ENCODE assay signal across 8 mouse cellular contexts in genomic region chr5:107221892-107222669, GRCm38 (mm10).
DNase-seq lines count a peak whose midpoint lies in the region; ATAC-seq lines count a peak whose summit lies in the region.

No protein-coding gene starts in this region.

- ATAC-seq in monocyte, adult 5-6 weeks (replicated peaks; ENCODE audit: insufficient number of reproducible peaks, low FRiP score, low TSS enrichment, poor library complexity, severe bottlenecking) = no peak

- peak; percentile 46 for DNase-seq in embryo, embryonic 10 days (ENCODE audit: low spot score)
- no peak for DNase-seq in embryo, embryonic 9.5 days (ENCODE audit: extremely low spot score)
- peak; percentile 44 for DNase-seq in urinary bladder, postnatal 14 days (ENCODE audit: low spot score)
- no peak for DNase-seq in urinary bladder, adult 2 months (ENCODE audit: low spot score)
- peak; percentile 63 to 75 for DNase-seq in kidney, postnatal 25 days
- no peak for DNase-seq in layer of hippocampus, adult 18-20 months (ENCODE audit: low spot score in 2 of 2)
- DNase-seq in spleen, adult 18-20 months = no peak

Comparison
In these comparisons a context has a peak if more than half of its experiments do, and no peak if none do; other contexts are left out.
1. DNase-seq: peak in embryo, embryonic 10 days (single experiment), urinary bladder, postnatal 14 days (single experiment) and kidney, postnatal 25 days (2 of 2); none in embryo, embryonic 9.5 days (single experiment), urinary bladder, adult 2 months (single experiment), layer of hippocampus, adult 18-20 months (0 of 2) and spleen, adult 18-20 months (0 of 2).